Mouse (Mus musculus) forelimb bud, embryonic 11.5 days (tissue): ENCODE measurements around the gene Cldn7.
"Not testable (repeated sequence)": the region's sequence is repeated elsewhere in the genome, so short reads cannot be mapped to it uniquely, and the experiment has no call there.

Experiments used
- DNase-seq: peaks from one replicate; pipeline ENCODE4 v3.0.0-alpha.2; 2012; ENCODE audit warnings: low read depth, low spot score

Cldn7 gene

GRCm38 (mm10) chr11:69964650-69965270 lies at the start of gene Cldn7:
Gene Cldn7, plus strand, starts transcription at chr11:69964779.
- DNase-seq, result no peak

GRCm38 (mm10) chr11:69914917-69915430 lies 49.6 kb upstream of the Cldn7 start:
- DNase-seq, result no peak

- DNase-seq, result no peak
These were observed 48.6 kb upstream of the Cldn7 start for GRCm38 (mm10) chr11:69915667-69916627.

GRCm38 (mm10) chr11:69916652-69917378 lies 47.8 kb upstream of the Cldn7 start:
- DNase-seq, result not testable (repeated sequence)

GRCm38 (mm10) chr11:69917379-69917948 lies 47.1 kb upstream of the Cldn7 start:
- no peak for DNase-seq

GRCm38 (mm10) chr11:69918118-69918517 lies 46.5 kb upstream of the Cldn7 start:
- no peak for DNase-seq

GRCm38 (mm10) chr11:69919053-69919452 lies 45.5 kb upstream of the Cldn7 start:
- no peak for DNase-seq

GRCm38 (mm10) chr11:69919661-69920265 lies 44.8 kb upstream of the Cldn7 start:
- no peak for DNase-seq

GRCm38 (mm10) chr11:69920266-69921031 lies 44.1 kb upstream of the Cldn7 start:
- no peak for DNase-seq

GRCm38 (mm10) chr11:69921114-69922011 lies 43.2 kb upstream of the Cldn7 start, which contains the start of gene Eif5a:
Gene Eif5a, minus strand, starts transcription at chr11:69921958.
- peak; percentile 100 for DNase-seq

GRCm38 (mm10) chr11:69922012-69922756 lies 42.4 kb upstream of the Cldn7 start:
- DNase-seq, result no peak

- DNase-seq, result no peak
These were observed 41.8 kb upstream of the Cldn7 start for GRCm38 (mm10) chr11:69922796-69923195.

GRCm38 (mm10) chr11:69927501-69927900 lies 37.1 kb upstream of the Cldn7 start:
- DNase-seq, result no peak

GRCm38 (mm10) chr11:69929712-69930111 lies 34.9 kb upstream of the Cldn7 start:
- DNase-seq, result no peak

GRCm38 (mm10) chr11:69930176-69930575 lies 34.4 kb upstream of the Cldn7 start:
- not testable (repeated sequence) for DNase-seq

- DNase-seq, result no peak
These were observed 33.5 kb upstream of the Cldn7 start for GRCm38 (mm10) chr11:69930967-69931537.

GRCm38 (mm10) chr11:69931769-69932168 lies 32.8 kb upstream of the Cldn7 start:
- no peak for DNase-seq

- DNase-seq, result no peak
These were observed 32.3 kb upstream of the Cldn7 start for GRCm38 (mm10) chr11:69932254-69932653.
